Mouse (Mus musculus) lung, embryonic 16.5 days (tissue): ENCODE data around the gene Prr12. TPM values are rescaled to one million over a fixed set of nuclear protein-coding genes. Genes with fewer than 3 reads are reported as not detected.
A peak's percentile ranks its signal among the peaks of the same experiment; 100 is the strongest.

ENCODE experiments used
- ATAC-seq: fragments of 200-750 bp; cut with Nextera tagmentation; 2 replicates; pipeline ENCODE4 v1.8.0; 2017; ENCODE audit warnings: low read depth, mild to moderate bottlenecking, moderate library complexity
- H3K27ac ChIP-seq: fragments of 300-500 bp; sonication (generic); 2 replicates; pipeline ENCODE4 v1.5.1; 2014; ENCODE audit warnings: mild to moderate bottlenecking, control low read depth, low read length
- H3K27me3 ChIP-seq: fragments of 300-500 bp; sonication (generic); 2 replicates; pipeline ENCODE4 v1.6.1; 2014; ENCODE audit warnings: low read depth, low read length, mixed read lengths; ENCODE audit not compliant: control insufficient read depth, insufficient read depth
- H3K36me3 ChIP-seq: fragments of 300-500 bp; sonication (generic); 2 replicates; pipeline ENCODE4 v1.6.1; 2014; ENCODE audit warnings: low read length; ENCODE audit not compliant: control insufficient read depth, insufficient read depth
- H3K4me1 ChIP-seq: fragments of 300-500 bp; sonication (generic); replicated peaks from 2 replicates; pipeline ENCODE4 v1.6.1; 2014; ENCODE audit warnings: low read length, mixed read lengths; ENCODE audit not compliant: control insufficient read depth, insufficient read depth
- H3K4me2 ChIP-seq: fragments of 300-500 bp; sonication (generic); 2 replicates; pipeline ENCODE4 v1.6.1; 2014; ENCODE audit warnings: low read depth, low read length, control low read depth
- H3K4me3 ChIP-seq: fragments of 300-500 bp; sonication (generic); 2 replicates; pipeline ENCODE4 v1.5.1; 2014; ENCODE audit warnings: mild to moderate bottlenecking, low read length, control low read depth
- H3K9ac ChIP-seq: fragments of 300-500 bp; sonication (generic); 2 replicates; pipeline ENCODE4 v1.6.1; 2014; ENCODE audit warnings: low read length, control low read depth
- H3K9me3 ChIP-seq: fragments of 300-500 bp; sonication (generic); 2 replicates; pipeline ENCODE4 v1.6.1; 2016; ENCODE audit warnings: low read length; ENCODE audit not compliant: control insufficient read depth
- WGBS: fragments of 180-500 bp; shearing (Covaris S2); extraction: QIAGEN DNeasy Blood & Tissue Kit; methylation state at CpG from one replicate; pipeline ENCODE4 v1.1.7; 2014; 5-methylcytosine and 5-hydroxymethylcytosine counted together
- polyA plus RNA-seq: library from polyadenylated mRNA; unstranded; fragments of >200 nt; fragmentation: Nextera tagmentation; extraction: Ambion mirVana; gene quantifications from 2 replicates; pipeline ENCODE4 v1.2.1, GENCODE M21; 2015

Gene Prr12
- polyA plus RNA-seq, 1 experiment from 2014 or later: 9.2 TPM

DNA sequence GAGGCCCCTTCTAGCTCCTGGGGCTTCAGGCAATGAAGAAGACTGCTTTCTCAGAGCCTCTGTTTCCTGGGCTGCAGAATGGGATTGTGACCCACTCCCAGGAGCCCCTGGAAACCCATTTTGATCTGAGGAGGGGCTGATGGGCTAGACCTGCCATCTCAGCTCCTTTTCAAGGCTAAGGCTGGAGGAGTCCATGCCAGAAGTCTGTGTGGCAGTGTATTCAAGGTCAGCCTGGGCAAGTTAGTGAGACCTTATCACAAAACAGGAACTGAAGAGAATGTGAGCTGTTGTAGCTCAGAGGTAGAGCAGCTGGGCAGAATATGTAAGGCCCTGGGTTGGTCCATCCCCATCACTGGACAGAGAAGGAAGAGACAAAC is 4.3 kb upstream of the Prr12 start:
- no peak overlapping the region for H3K4me3 ChIP-seq
- H3K27me3 ChIP-seq: no peaks in the 10 kb centered on the region
- H3K36me3 ChIP-seq: no peaks in the 10 kb centered on the region
- no peaks in the 10 kb centered on the region for H3K9me3 ChIP-seq
- H3K4me2 ChIP-seq: no peak overlapping the region
- H3K4me1 ChIP-seq: peaks cover 9% of the 10 kb centered on the region
- H3K9ac ChIP-seq: no peak overlapping the region
- no peak overlapping the region for H3K27ac ChIP-seq
- ATAC-seq: no peak

DNA sequence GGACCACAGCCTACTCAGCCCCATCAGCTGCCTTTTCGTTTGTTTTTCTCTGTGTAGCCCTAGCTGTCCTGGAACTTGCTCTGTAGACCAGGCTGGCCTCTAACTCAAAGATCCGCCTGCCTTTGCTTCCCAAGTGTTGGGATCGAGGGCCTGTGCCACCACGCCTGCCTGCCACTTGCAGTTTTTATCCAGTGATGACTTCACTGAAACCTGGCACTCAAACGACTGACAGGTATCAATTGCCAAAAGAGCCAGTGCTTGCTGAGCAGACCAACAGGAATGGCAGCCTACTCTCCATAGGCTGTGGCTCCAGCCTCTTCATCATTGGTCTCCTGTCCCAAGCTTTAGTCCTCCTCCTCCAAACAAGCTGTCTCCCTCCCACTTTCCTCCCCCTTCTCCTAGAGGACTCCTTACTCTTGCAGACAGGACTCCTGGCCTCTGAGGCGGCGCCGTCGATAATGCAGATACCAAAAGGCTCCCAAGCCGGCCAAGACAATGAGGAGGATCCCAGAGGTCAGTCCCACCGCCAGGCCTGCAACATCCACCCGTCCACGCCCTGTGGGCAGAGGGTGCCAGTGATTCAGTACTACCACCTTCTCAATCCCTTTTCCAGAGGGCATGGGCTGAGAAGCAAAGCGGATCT is 3.8 kb upstream of the Prr12 start:
- ATAC-seq: no peak
- H3K9me3 ChIP-seq: no peaks in the 10 kb centered on the region
- no peak overlapping the region for H3K4me3 ChIP-seq
- H3K27ac ChIP-seq: no peak overlapping the region
- peaks cover 10% of the 10 kb centered on the region for H3K4me1 ChIP-seq
- no peaks in the 10 kb centered on the region for H3K36me3 ChIP-seq
- no peaks in the 10 kb centered on the region for H3K27me3 ChIP-seq
- no peak overlapping the region for H3K9ac ChIP-seq
- 60% methylated on average over 14 of the region's 14 CpGs for WGBS
- H3K4me2 ChIP-seq: no peak overlapping the region

DNA sequence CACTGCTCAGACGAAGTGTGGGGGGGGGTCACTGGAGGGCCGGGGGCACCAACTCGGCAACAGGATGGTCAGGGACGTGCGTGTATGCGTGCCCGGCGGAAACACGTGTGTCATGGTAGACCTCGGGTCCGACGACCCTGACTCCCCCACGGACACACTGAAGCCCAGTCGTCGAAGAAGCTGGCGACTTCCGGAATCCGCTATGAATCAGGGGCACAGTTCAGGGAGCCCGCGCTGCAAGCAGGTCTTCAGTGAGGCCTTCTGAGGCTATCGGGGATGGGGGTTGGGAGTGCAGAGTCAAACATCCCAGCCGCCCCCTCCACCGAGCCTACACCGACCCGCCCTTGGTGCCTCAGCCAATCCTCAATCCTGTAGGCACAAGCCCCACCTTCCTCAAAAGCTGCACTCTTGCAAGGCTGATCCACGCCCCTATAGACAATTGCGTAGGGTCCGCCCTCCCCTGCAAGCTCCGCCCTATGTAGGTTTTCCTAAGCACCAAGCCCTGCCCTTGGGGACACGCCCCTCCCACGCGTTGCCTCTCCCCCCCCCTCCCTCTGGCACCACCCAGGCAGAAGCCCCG is 1.3 kb upstream of the Prr12 start:
- Histone ChIP-seq H3K4me1 (peaks cover 19% of the 10 kb centered on the region), H3K9me3 (no peaks in the 10 kb centered on the region), H3K4me2 (peak overlapping the region; percentile 74), H3K27me3 (no peaks in the 10 kb centered on the region), H3K9ac (peak overlapping the region; percentile 76), H3K27ac (peak overlapping the region; percentile 100), H3K36me3 (peaks cover 12% of the 10 kb centered on the region), H3K4me3 (peak overlapping the region; percentile 90)
- peak; percentile 95 for ATAC-seq
- under 1% methylated on average over 33 of the region's 33 CpGs for WGBS

- Histone ChIP-seq H3K4me3 (peak overlapping the region; percentile 90), H3K4me1 (peaks cover 19% of the 10 kb centered on the region), H3K4me2 (peak overlapping the region; percentile 95), H3K9ac (peak overlapping the region; percentile 76), H3K27me3 (no peaks in the 10 kb centered on the region), H3K9me3 (no peaks in the 10 kb centered on the region), H3K36me3 (peaks cover 19% of the 10 kb centered on the region), H3K27ac (peak overlapping the region; percentile 100)
- under 1% methylated on average over 22 of the region's 59 CpGs for WGBS
- peak; percentile 62 for ATAC-seq
Observed at GRCm38 (mm10) chr7:45053117-45053930, 643 bp upstream of the Prr12 start.

- ATAC-seq: no peak
- H3K27me3 ChIP-seq: no peaks in the 10 kb centered on the region
- H3K4me2 ChIP-seq: peak overlapping the region; percentile 95
- H3K36me3 ChIP-seq: peaks cover 29% of the 10 kb centered on the region
- peak overlapping the region; percentile 76 for H3K9ac ChIP-seq
- H3K9me3 ChIP-seq: no peaks in the 10 kb centered on the region
- H3K4me1 ChIP-seq: peaks cover 19% of the 10 kb centered on the region
- WGBS: under 1% methylated on average over 38 of the region's 38 CpGs
- H3K27ac ChIP-seq: peak overlapping the region; percentile 100
- H3K4me3 ChIP-seq: peak overlapping the region; percentile 90
Observed at GRCm38 (mm10) chr7:45052181-45052861, 360 bp downstream of the Prr12 start.

- Histone ChIP-seq H3K9me3 (no peaks in the 10 kb centered on the region), H3K9ac (peak overlapping the region; percentile 76), H3K27me3 (no peaks in the 10 kb centered on the region), H3K4me1 (peaks cover 19% of the 10 kb centered on the region), H3K4me2 (peak overlapping the region; percentile 95), H3K27ac (peak overlapping the region; percentile 100), H3K4me3 (peak overlapping the region; percentile 90), H3K36me3 (peaks cover 33% of the 10 kb centered on the region)
- no peak for ATAC-seq
- 2% methylated on average over 13 of the region's 13 CpGs for WGBS
Observed at GRCm38 (mm10) chr7:45051601-45051974, 1.1 kb downstream of the Prr12 start.

GRCm38 (mm10) chr7:45050945-45051600 is 1.6 kb downstream of the Prr12 start:
- 7% methylated on average over 16 of the region's 16 CpGs for WGBS
- peak overlapping the region; percentile 100 for H3K27ac ChIP-seq
- ATAC-seq: peak; percentile 14
- peak overlapping the region; percentile 90 for H3K4me3 ChIP-seq
- peak overlapping the region; percentile 95 for H3K4me2 ChIP-seq
- peak overlapping the region; percentile 76 for H3K9ac ChIP-seq
- H3K4me1 ChIP-seq: peaks cover 19% of the 10 kb centered on the region
- peaks cover 38% of the 10 kb centered on the region for H3K36me3 ChIP-seq
- no peaks in the 10 kb centered on the region for H3K9me3 ChIP-seq
- no peaks in the 10 kb centered on the region for H3K27me3 ChIP-seq

- 84% methylated on average over 23 of the region's 23 CpGs for WGBS
- Histone ChIP-seq H3K27me3 (no peaks in the 10 kb centered on the region), H3K27ac (no peak overlapping the region), H3K4me2 (no peak overlapping the region), H3K4me3 (no peak overlapping the region), H3K9me3 (no peaks in the 10 kb centered on the region), H3K9ac (no peak overlapping the region), H3K4me1 (peaks cover 16% of the 10 kb centered on the region), H3K36me3 (peaks cover 53% of the 10 kb centered on the region)
- ATAC-seq: no peak
Observed at GRCm38 (mm10) chr7:45048923-45049657, 3.6 kb downstream of the Prr12 start.
